Mouse (Mus musculus) embryonic facial prominence, embryonic 11.5 days (tissue): ENCODE data around the gene Yy1. TPM values are rescaled to one million over a fixed set of nuclear protein-coding genes. Genes with fewer than 3 reads are reported as not detected.

Experiments
- ATAC-seq: fragments of 200-750 bp; cut with Nextera tagmentation; replicated peaks from 2 replicates; pipeline ENCODE4 v1.8.0; 2017; ENCODE audit warnings: low read depth; ENCODE audit not compliant: insufficient number of reproducible peaks, low FRiP score, low TSS enrichment
- DNase-seq: peaks from one replicate; pipeline ENCODE4 v3.0.0-alpha.2; 2015; ENCODE audit warnings: low spot score
- H3K27ac ChIP-seq: fragments of 300-500 bp; sonication (generic); replicated peaks from 2 replicates; pipeline ENCODE4 v1.5.1; 2014; ENCODE audit warnings: mild to moderate bottlenecking, low read depth, low read length, control low read depth
- H3K27me3 ChIP-seq: fragments of 300-500 bp; sonication (generic); 2 replicates; pipeline ENCODE4 v1.6.1; 2014; ENCODE audit warnings: mild to moderate bottlenecking, low read length, moderate library complexity, mixed read lengths; ENCODE audit not compliant: control insufficient read depth, insufficient read depth
- H3K36me3 ChIP-seq: fragments of 300-500 bp; sonication (generic); replicated peaks from 2 replicates; pipeline ENCODE4 v1.6.1; 2014; ENCODE audit warnings: low read depth, mild to moderate bottlenecking, low read length, moderate library complexity, mixed read lengths; ENCODE audit not compliant: control insufficient read depth, insufficient read depth
- H3K4me1 ChIP-seq: fragments of 300-500 bp; sonication (generic); 2 replicates; pipeline ENCODE4 v1.6.1; 2014; ENCODE audit warnings: low read length, mixed read lengths; ENCODE audit not compliant: control insufficient read depth, insufficient read depth
- H3K4me2 ChIP-seq: fragments of 300-500 bp; sonication (generic); 2 replicates; pipeline ENCODE4 v1.6.1; 2014; ENCODE audit warnings: low read depth, mild to moderate bottlenecking, control low read depth, low read length, moderate library complexity
- H3K4me3 ChIP-seq: fragments of 300-500 bp; sonication (generic); 2 replicates; pipeline ENCODE4 v1.5.1; 2014; ENCODE audit warnings: low read depth, low read length, control low read depth
- H3K9ac ChIP-seq: fragments of 300-500 bp; sonication (generic); replicated peaks from 2 replicates; pipeline ENCODE4 v1.6.1; 2014; ENCODE audit warnings: mild to moderate bottlenecking, control low read depth, low read length
- H3K9me3 ChIP-seq: fragments of 300-500 bp; sonication (generic); replicated peaks from 2 replicates; pipeline ENCODE4 v1.6.1; 2016; ENCODE audit warnings: mild to moderate bottlenecking, low read length, inconsistent platforms, mixed read lengths; ENCODE audit not compliant: control insufficient read depth
- WGBS: fragments of 180-500 bp; shearing (Covaris S2); extraction: QIAGEN DNeasy Blood & Tissue Kit; methylation state at CpG from one replicate; pipeline ENCODE4 v1.1.7; 2014; 5-methylcytosine and 5-hydroxymethylcytosine counted together
- polyA plus RNA-seq: library from polyadenylated mRNA; unstranded; fragments of >200 nt; fragmentation: Nextera tagmentation; extraction: Ambion mirVana; gene quantifications from 2 replicates; pipeline ENCODE4 v1.2.1, GENCODE M21; 2014

The Yy1 gene
- polyA plus RNA-seq = 19.3 and 20.2 TPM in 2 replicates

GRCm38 (mm10) chr12:108792546-108793452, at the start of gene Yy1:
Gene Yy1, plus strand, starts transcription at chr12:108792973.
- peak within 1 kb of the TSS; percentile 99 for H3K27ac ChIP-seq
- peak within 1 kb of the TSS; percentile 99 for H3K4me3 ChIP-seq
- under 1% methylated on average over 86 of the region's 127 CpGs for WGBS
- H3K36me3 ChIP-seq = no peaks in the 10 kb centered on the region
- peak within 1 kb of the TSS; percentile 91 for H3K9ac ChIP-seq
- peaks cover 5% of the 10 kb centered on the region; the same call in 1 of the 2 replicates for H3K4me1 ChIP-seq
- peak within 1 kb of the TSS; percentile 36 for H3K4me2 ChIP-seq
- H3K9me3 ChIP-seq = no peaks in the 10 kb centered on the region
- ATAC-seq (peak; percentile 91), DNase-seq (peak; percentile 98)
- no peaks in the 10 kb centered on the region for H3K27me3 ChIP-seq

GRCm38 (mm10) chr12:108745990-108746389, 46.8 kb upstream of the Yy1 start:
- H3K9ac ChIP-seq = no peak overlapping the region
- H3K27ac ChIP-seq = no peak overlapping the region
- H3K36me3 ChIP-seq = no peaks in the 10 kb centered on the region
- no peaks in the 10 kb centered on the region for H3K4me1 ChIP-seq
- H3K27me3 ChIP-seq = no peaks in the 10 kb centered on the region
- H3K4me3 ChIP-seq = no peak overlapping the region
- no peak for ATAC-seq
- no peaks in the 10 kb centered on the region for H3K9me3 ChIP-seq
- no peak overlapping the region for H3K4me2 ChIP-seq
- DNase-seq = no peak

- H3K4me2 ChIP-seq = no peak overlapping the region
- H3K4me1 ChIP-seq = no peaks in the 10 kb centered on the region
- no peaks in the 10 kb centered on the region for H3K36me3 ChIP-seq
- no peak for DNase-seq
- ATAC-seq = no peak
- no peaks in the 10 kb centered on the region for H3K27me3 ChIP-seq
- H3K9me3 ChIP-seq = no peaks in the 10 kb centered on the region
- H3K4me3 ChIP-seq = no peak overlapping the region
- no peak overlapping the region for H3K9ac ChIP-seq
- WGBS = 63% methylated on average over 6 of the region's 6 CpGs
- no peak overlapping the region for H3K27ac ChIP-seq
These were observed 43.8 kb upstream of the Yy1 start for GRCm38 (mm10) chr12:108749019-108749418.

- Histone ChIP-seq H3K27ac (no peak overlapping the region), H3K4me2 (no peak overlapping the region), H3K4me1 (no peaks in the 10 kb centered on the region), H3K9me3 (no peaks in the 10 kb centered on the region), H3K4me3 (no peak overlapping the region), H3K27me3 (no peaks in the 10 kb centered on the region), H3K9ac (no peak overlapping the region), H3K36me3 (no peaks in the 10 kb centered on the region)
- WGBS = 76% methylated on average over 9 of the region's 9 CpGs
- DNase-seq (no peak), ATAC-seq (no peak)
These were observed 43.3 kb upstream of the Yy1 start for GRCm38 (mm10) chr12:108749454-108749853.

GRCm38 (mm10) chr12:108750226-108750625, 42.5 kb upstream of the Yy1 start:
- DNase-seq (no peak), ATAC-seq (no peak)
- H3K4me1 ChIP-seq = no peaks in the 10 kb centered on the region
- H3K4me3 ChIP-seq = no peak overlapping the region
- H3K9ac ChIP-seq = no peak overlapping the region
- H3K4me2 ChIP-seq = no peak overlapping the region
- H3K9me3 ChIP-seq = no peaks in the 10 kb centered on the region
- H3K27ac ChIP-seq = no peak overlapping the region
- no peaks in the 10 kb centered on the region for H3K36me3 ChIP-seq
- 84% methylated on average over 3 of the region's 3 CpGs for WGBS
- no peaks in the 10 kb centered on the region for H3K27me3 ChIP-seq

GRCm38 (mm10) chr12:108751790-108752189, 41.0 kb upstream of the Yy1 start:
- WGBS = 56% methylated on average over 9 of the region's 9 CpGs
- no peak overlapping the region for H3K27ac ChIP-seq
- H3K4me1 ChIP-seq = no peaks in the 10 kb centered on the region
- no peak overlapping the region for H3K4me2 ChIP-seq
- no peak for DNase-seq
- no peaks in the 10 kb centered on the region for H3K36me3 ChIP-seq
- no peaks in the 10 kb centered on the region for H3K27me3 ChIP-seq
- no peaks in the 10 kb centered on the region for H3K9me3 ChIP-seq
- no peak for ATAC-seq
- no peak overlapping the region for H3K9ac ChIP-seq
- no peak overlapping the region for H3K4me3 ChIP-seq

GRCm38 (mm10) chr12:108755141-108755540, 37.6 kb upstream of the Yy1 start:
- H3K4me1 ChIP-seq = no peaks in the 10 kb centered on the region
- H3K27me3 ChIP-seq = no peaks in the 10 kb centered on the region
- H3K4me2 ChIP-seq = no peak overlapping the region
- H3K9me3 ChIP-seq = no peaks in the 10 kb centered on the region
- H3K9ac ChIP-seq = no peak overlapping the region
- no peaks in the 10 kb centered on the region for H3K36me3 ChIP-seq
- no peak for ATAC-seq
- no peak for DNase-seq
- 74% methylated on average over 21 of the region's 21 CpGs for WGBS
- H3K27ac ChIP-seq = no peak overlapping the region
- H3K4me3 ChIP-seq = no peak overlapping the region

- no peaks in the 10 kb centered on the region for H3K9me3 ChIP-seq
- no peak overlapping the region for H3K27ac ChIP-seq
- no peaks in the 10 kb centered on the region for H3K27me3 ChIP-seq
- WGBS = 94% methylated on average over 10 of the region's 10 CpGs
- no peaks in the 10 kb centered on the region for H3K4me1 ChIP-seq
- no peak overlapping the region for H3K4me2 ChIP-seq
- ATAC-seq (no peak), DNase-seq (no peak)
- H3K4me3 ChIP-seq = no peak overlapping the region
- no peak overlapping the region for H3K9ac ChIP-seq
- no peaks in the 10 kb centered on the region for H3K36me3 ChIP-seq
These were observed 36.2 kb upstream of the Yy1 start for GRCm38 (mm10) chr12:108756611-108757010.
